Mouse (Mus musculus): ENCODE data around the gene Hoxb5.

DNA sequence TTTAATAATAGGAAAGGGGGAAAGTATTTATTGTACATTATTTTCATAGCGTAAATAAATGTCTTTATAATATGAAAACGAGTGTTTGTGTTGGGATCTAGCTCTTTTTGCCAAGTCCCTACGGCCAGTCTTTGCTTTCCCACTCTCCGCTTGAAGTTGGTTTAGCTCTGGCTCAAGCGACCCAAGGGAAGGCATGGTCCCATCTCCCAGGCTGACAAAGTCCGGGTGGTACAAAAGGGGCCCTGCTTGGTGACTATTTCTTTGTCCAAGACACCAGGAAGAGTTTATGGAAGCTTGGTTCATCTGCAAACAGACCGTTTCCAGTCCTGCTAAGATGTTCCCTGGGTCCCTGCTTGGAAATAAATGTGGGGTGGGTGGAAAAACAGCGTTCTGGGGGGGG lies 50.8 kb downstream of the Hoxb5 start:
- TF ChIP-seq CTCF (IDR thresholded peaks at IDR 0.05): no peak
- no peak for TF ChIP-seq POLR2A (IDR thresholded peaks at IDR 0.05; ENCODE audit: insufficient read depth, low read depth, low read length)
- no peak for TF ChIP-seq EP300 (IDR thresholded peaks at IDR 0.05; ENCODE audit: insufficient read depth, low read depth, low read length)

All from heart, adult 2 months (tissue).